Mouse (Mus musculus): Measurements from ENCODE around the gene Apoc4.

- TF ChIP-seq POLR2A (IDR thresholded peaks at IDR 0.05; ENCODE audit: borderline replicate concordance, low read depth, low read length) (no peak), CTCF (IDR thresholded peaks at IDR 0.05; ENCODE audit: low read depth, low read length) (no peak)
Observed at GRCm38 (mm10) chr7:19696336-19696873, 15.1 kb upstream of the Apoc4 start.
